Mouse (Mus musculus): ENCODE measurements around the gene Slc38a9. TPM values are rescaled to one million over a fixed set of nuclear protein-coding genes. Genes with fewer than 3 reads are reported as not detected.
A peak's percentile ranks its signal among the peaks of the same experiment; 100 is the strongest.

Slc38a9 gene
- polyA plus RNA-seq, 1 experiment from 2014 or later, result 26.3 TPM

GRCm38 (mm10) chr13:112644996-112645395 lies 15.6 kb upstream of the Slc38a9 start:
- Histone ChIP-seq H3K9ac (ENCODE audit: low read depth, low read length) (no peak overlapping the region), H3K27ac (ENCODE audit: low read length) (no peak overlapping the region), H3K36me3 (ENCODE audit: control insufficient read depth, insufficient read depth, low read length) (no peaks in the 10 kb centered on the region), H3K4me3 (ENCODE audit: low read depth, low read length) (no peak overlapping the region), H3K4me1 (ENCODE audit: control insufficient read depth, insufficient read depth, low read length) (no peaks in the 10 kb centered on the region), H3K4me2 (ENCODE audit: low read length) (no peak overlapping the region), H3K27me3 (ENCODE audit: control insufficient read depth, insufficient read depth, low read depth, low read length) (no peaks in the 10 kb centered on the region), H3K9me3 (replicated peaks; ENCODE audit: control insufficient read depth, low read length, poor library complexity, severe bottlenecking) (no peaks in the 10 kb centered on the region)
- WGBS, result 83% methylated on average over 3 of the region's 3 CpGs
- ATAC-seq, result no peak

- Histone ChIP-seq H3K9me3 (replicated peaks; ENCODE audit: control insufficient read depth, low read length, poor library complexity, severe bottlenecking) (no peaks in the 10 kb centered on the region), H3K4me2 (ENCODE audit: low read length) (no peak overlapping the region), H3K4me1 (ENCODE audit: control insufficient read depth, insufficient read depth, low read length) (no peaks in the 10 kb centered on the region), H3K4me3 (ENCODE audit: low read depth, low read length) (no peak overlapping the region), H3K9ac (ENCODE audit: low read depth, low read length) (no peak overlapping the region), H3K27me3 (ENCODE audit: control insufficient read depth, insufficient read depth, low read depth, low read length) (no peaks in the 10 kb centered on the region), H3K36me3 (ENCODE audit: control insufficient read depth, insufficient read depth, low read length) (no peaks in the 10 kb centered on the region), H3K27ac (ENCODE audit: low read length) (no peak overlapping the region)
- ATAC-seq, result no peak
- WGBS, result 83% methylated on average over 1 of the region's 1 CpGs
Observed at GRCm38 (mm10) chr13:112645529-112646186, 14.9 kb upstream of the Slc38a9 start.

GRCm38 (mm10) chr13:112651183-112651582 lies 9.4 kb upstream of the Slc38a9 start:
- H3K4me3 ChIP-seq (ENCODE audit: low read depth, low read length), result no peak overlapping the region
- H3K4me2 ChIP-seq (ENCODE audit: low read length), result no peak overlapping the region
- 87% methylated on average over 3 of the region's 3 CpGs for WGBS
- H3K9me3 ChIP-seq (replicated peaks; ENCODE audit: control insufficient read depth, low read length, poor library complexity, severe bottlenecking), result peaks cover 11% of the 10 kb centered on the region
- H3K27ac ChIP-seq (ENCODE audit: low read length), result no peak overlapping the region
- H3K27me3 ChIP-seq (ENCODE audit: control insufficient read depth, insufficient read depth, low read depth, low read length), result no peaks in the 10 kb centered on the region
- H3K4me1 ChIP-seq (ENCODE audit: control insufficient read depth, insufficient read depth, low read length), result no peaks in the 10 kb centered on the region
- H3K36me3 ChIP-seq (ENCODE audit: control insufficient read depth, insufficient read depth, low read length), result no peaks in the 10 kb centered on the region
- H3K9ac ChIP-seq (ENCODE audit: low read depth, low read length), result no peak overlapping the region
- no peak for ATAC-seq

- no peak for ATAC-seq
- no peaks in the 10 kb centered on the region for H3K4me1 ChIP-seq (ENCODE audit: control insufficient read depth, insufficient read depth, low read length)
- no peak within 1 kb of the TSS for H3K27ac ChIP-seq (ENCODE audit: low read length)
- no peaks in the 10 kb centered on the region for H3K36me3 ChIP-seq (ENCODE audit: control insufficient read depth, insufficient read depth, low read length)
- WGBS, result 71% methylated on average over 42 of the region's 45 CpGs
- no peak within 1 kb of the TSS for H3K9ac ChIP-seq (ENCODE audit: low read depth, low read length)
- H3K9me3 ChIP-seq (replicated peaks; ENCODE audit: control insufficient read depth, low read length, poor library complexity, severe bottlenecking), result peaks cover 11% of the 10 kb centered on the region
- H3K4me2 ChIP-seq (ENCODE audit: low read length), result no peak within 1 kb of the TSS
- H3K27me3 ChIP-seq (ENCODE audit: control insufficient read depth, insufficient read depth, low read depth, low read length), result no peaks in the 10 kb centered on the region
- no peak within 1 kb of the TSS for H3K4me3 ChIP-seq (ENCODE audit: low read depth, low read length)
Observed at GRCm38 (mm10) chr13:112652205-112652604, 8.3 kb upstream of the Slc38a9 start, which contains the start of gene Ddx4. TSS of gene Ddx4 (minus strand) at chr13:112652475.

GRCm38 (mm10) chr13:112659986-112660573 lies 471 bp upstream of the Slc38a9 start:
- no peaks in the 10 kb centered on the region for H3K36me3 ChIP-seq (ENCODE audit: control insufficient read depth, insufficient read depth, low read length)
- H3K4me2 ChIP-seq (ENCODE audit: low read length), result peak overlapping the region; percentile 64
- WGBS, result 2% methylated on average over 10 of the region's 10 CpGs
- H3K9me3 ChIP-seq (replicated peaks; ENCODE audit: control insufficient read depth, low read length, poor library complexity, severe bottlenecking), result no peaks in the 10 kb centered on the region
- H3K4me3 ChIP-seq (ENCODE audit: low read depth, low read length), result peak overlapping the region; percentile 73
- H3K27me3 ChIP-seq (ENCODE audit: control insufficient read depth, insufficient read depth, low read depth, low read length), result no peaks in the 10 kb centered on the region
- ATAC-seq, result peak; percentile 49
- peak overlapping the region; percentile 71 for H3K9ac ChIP-seq (ENCODE audit: low read depth, low read length)
- H3K27ac ChIP-seq (ENCODE audit: low read length), result peak overlapping the region; percentile 39; the same call in 1 of the 2 replicates
- peaks cover 9% of the 10 kb centered on the region for H3K4me1 ChIP-seq (ENCODE audit: control insufficient read depth, insufficient read depth, low read length)

GRCm38 (mm10) chr13:112661687-112662086 lies 1.1 kb downstream of the Slc38a9 start:
- Histone ChIP-seq H3K9me3 (replicated peaks; ENCODE audit: control insufficient read depth, low read length, poor library complexity, severe bottlenecking) (no peaks in the 10 kb centered on the region), H3K4me3 (ENCODE audit: low read depth, low read length) (no peak overlapping the region), H3K27me3 (ENCODE audit: control insufficient read depth, insufficient read depth, low read depth, low read length) (no peaks in the 10 kb centered on the region), H3K4me2 (ENCODE audit: low read length) (peak overlapping the region; percentile 64), H3K36me3 (ENCODE audit: control insufficient read depth, insufficient read depth, low read length) (no peaks in the 10 kb centered on the region), H3K9ac (ENCODE audit: low read depth, low read length) (no peak overlapping the region), H3K27ac (ENCODE audit: low read length) (no peak overlapping the region), H3K4me1 (ENCODE audit: control insufficient read depth, insufficient read depth, low read length) (peaks cover 9% of the 10 kb centered on the region)
- 78% methylated on average over 2 of the region's 2 CpGs for WGBS
- ATAC-seq, result no peak

GRCm38 (mm10) chr13:112666433-112667024 lies 6.0 kb downstream of the Slc38a9 start:
- H3K27ac ChIP-seq (ENCODE audit: low read length), result no peak overlapping the region
- H3K4me1 ChIP-seq (ENCODE audit: control insufficient read depth, insufficient read depth, low read length), result peaks cover 4% of the 10 kb centered on the region
- H3K9me3 ChIP-seq (replicated peaks; ENCODE audit: control insufficient read depth, low read length, poor library complexity, severe bottlenecking), result no peaks in the 10 kb centered on the region
- WGBS, result 90% methylated on average over 10 of the region's 10 CpGs
- H3K36me3 ChIP-seq (ENCODE audit: control insufficient read depth, insufficient read depth, low read length), result peaks cover 5% of the 10 kb centered on the region
- H3K9ac ChIP-seq (ENCODE audit: low read depth, low read length), result no peak overlapping the region
- no peak overlapping the region for H3K4me3 ChIP-seq (ENCODE audit: low read depth, low read length)
- H3K4me2 ChIP-seq (ENCODE audit: low read length), result no peak overlapping the region
- ATAC-seq, result no peak
- H3K27me3 ChIP-seq (ENCODE audit: control insufficient read depth, insufficient read depth, low read depth, low read length), result no peaks in the 10 kb centered on the region

GRCm38 (mm10) chr13:112667215-112667614 lies 6.7 kb downstream of the Slc38a9 start:
- ATAC-seq, result no peak
- Histone ChIP-seq H3K4me2 (ENCODE audit: low read length) (no peak overlapping the region), H3K4me3 (ENCODE audit: low read depth, low read length) (no peak overlapping the region), H3K4me1 (ENCODE audit: control insufficient read depth, insufficient read depth, low read length) (peaks cover 2% of the 10 kb centered on the region; the same call in 1 of the 2 replicates), H3K9ac (ENCODE audit: low read depth, low read length) (no peak overlapping the region), H3K9me3 (replicated peaks; ENCODE audit: control insufficient read depth, low read length, poor library complexity, severe bottlenecking) (no peaks in the 10 kb centered on the region), H3K27me3 (ENCODE audit: control insufficient read depth, insufficient read depth, low read depth, low read length) (no peaks in the 10 kb centered on the region), H3K36me3 (ENCODE audit: control insufficient read depth, insufficient read depth, low read length) (peaks cover 9% of the 10 kb centered on the region), H3K27ac (ENCODE audit: low read length) (no peak overlapping the region)
- 84% methylated on average over 9 of the region's 9 CpGs for WGBS

- no peaks in the 10 kb centered on the region for H3K9me3 ChIP-seq (replicated peaks; ENCODE audit: control insufficient read depth, low read length, poor library complexity, severe bottlenecking)
- 63% methylated on average over 13 of the region's 13 CpGs for WGBS
- H3K36me3 ChIP-seq (ENCODE audit: control insufficient read depth, insufficient read depth, low read length), result peaks cover 9% of the 10 kb centered on the region
- H3K9ac ChIP-seq (ENCODE audit: low read depth, low read length), result no peak overlapping the region
- H3K4me2 ChIP-seq (ENCODE audit: low read length), result no peak overlapping the region
- H3K27me3 ChIP-seq (ENCODE audit: control insufficient read depth, insufficient read depth, low read depth, low read length), result no peaks in the 10 kb centered on the region
- H3K4me3 ChIP-seq (ENCODE audit: low read depth, low read length), result no peak overlapping the region
- no peak overlapping the region for H3K27ac ChIP-seq (ENCODE audit: low read length)
- H3K4me1 ChIP-seq (ENCODE audit: control insufficient read depth, insufficient read depth, low read length), result peaks cover 2% of the 10 kb centered on the region; the same call in 1 of the 2 replicates
- ATAC-seq, result no peak
Observed at GRCm38 (mm10) chr13:112671708-112672107, 11.2 kb downstream of the Slc38a9 start.

Data from midbrain, embryonic 16.5 days (tissue).